Mouse (Mus musculus) thymus, adult 2 months (tissue): ENCODE data around the gene Naip5.
"Not testable (repeated sequence)": the region's sequence is repeated elsewhere in the genome, so short reads cannot be mapped to it uniquely, and the experiment has no call there.

Source experiments
- CTCF ChIP-seq: fragments of 200-500 bp; IDR thresholded peaks from 2 replicates; pipeline ENCODE4 v1.5.1; 2012; ENCODE audit warnings: mild to moderate bottlenecking, control low read depth, low read length, moderate library complexity, borderline replicate concordance; ENCODE audit not compliant: control insufficient read depth, poor library complexity, insufficient read depth; ENCODE audit errors: extremely low read depth
- POLR2A ChIP-seq: fragments of 200-500 bp; IDR thresholded peaks from 2 replicates; pipeline ENCODE4 v1.6.1; 2012; ENCODE audit warnings: mild to moderate bottlenecking, low read length, control low read depth, moderate library complexity; ENCODE audit not compliant: control insufficient read depth, poor library complexity, insufficient read depth; ENCODE audit errors: extremely low read depth

- not testable (repeated sequence) for TF ChIP-seq CTCF, POLR2A
Measured at GRCm38 (mm10) chr13:100271474-100272132, 25.5 kb upstream of the Naip5 start.
